Mouse (Mus musculus) myocyte (in vitro differentiated cells): ENCODE data around the gene H2al1g.
"Not testable (repeated sequence)": the region's sequence is repeated elsewhere in the genome, so short reads cannot be mapped to it uniquely, and the experiment has no call there.

Experiments
- MYOD1 ChIP-seq, 3 experiments: IDR thresholded peaks; one replicate each; pipeline ENCODE4 v1.6.1; 2011; ENCODE audit warnings: control low read depth in 2 of 3, low read depth in 2 of 3, mild to moderate bottlenecking in 2 of 3, moderate library complexity in 1 of 3; ENCODE audit not compliant: insufficient read length in 2 of 3, control insufficient read depth in 1 of 3
- POLR2A ChIP-seq: IDR thresholded peaks from one replicate; pipeline ENCODE4 v1.6.1; 2011; ENCODE audit warnings: low read depth, mild to moderate bottlenecking, control low read depth, moderate library complexity; ENCODE audit not compliant: insufficient read length
- POLR2AphosphoS2 ChIP-seq: IDR thresholded peaks from one replicate; pipeline ENCODE4 v1.6.1; 2011; ENCODE audit warnings: low read depth, control low read depth; ENCODE audit not compliant: insufficient read length
- USF1 ChIP-seq: IDR thresholded peaks from one replicate; pipeline ENCODE4 v1.6.1; 2011; ENCODE audit warnings: low read depth, mild to moderate bottlenecking, control low read depth, moderate library complexity

GRCm38 (mm10) chrX:11308524-11308923, 9.5 kb upstream of the H2al1g start, which contains the start of gene H2al1d:
- not testable (repeated sequence) for TF ChIP-seq POLR2A; USF1; POLR2AphosphoS2; MYOD1 (IDR thresholded peaks at IDR 0.05; ENCODE audit: control insufficient read depth in 1 of 3, insufficient read length in 2 of 3, low read depth in 2 of 3)
